Mouse (Mus musculus) adrenal gland, adult 2 months (tissue): ENCODE measurements around the gene Prokr1. TPM values are rescaled to one million over a fixed set of nuclear protein-coding genes. Genes with fewer than 3 reads are reported as not detected.
"Not testable (repeated sequence)": the region's sequence is repeated elsewhere in the genome, so short reads cannot be mapped to it uniquely, and the experiment has no call there.

ENCODE experiments used
- DNase-seq: peaks from one replicate; pipeline ENCODE4 v3.0.0; 2021
- polyA plus RNA-seq: library from polyadenylated mRNA; depleted of rRNA; stranded (reverse); fragments of >200 nt; gene quantifications from 2 replicates; pipeline ENCODE4 v1.2.3, GENCODE M21; 2012
- total RNA-seq, 2 experiments: library from RNA; stranded (reverse); gene quantifications; 2 replicates each; pipeline ENCODE4 v1.2.3; 2021

Gene Prokr1
- total and polyA plus RNA-seq, 3 experiments = 0.13 to 0.93 (median 0.37) TPM

- DNase-seq = not testable (repeated sequence)
Observed at GRCm38 (mm10) chr6:87571863-87572262, 18.7 kb downstream of the Prokr1 start.

- DNase-seq = no peak
Observed at GRCm38 (mm10) chr6:87567686-87568593, 22.6 kb downstream of the Prokr1 start.

- DNase-seq = no peak
Observed at GRCm38 (mm10) chr6:87565166-87565565, 25.4 kb downstream of the Prokr1 start.

GRCm38 (mm10) chr6:87564356-87564755, 26.2 kb downstream of the Prokr1 start:
- no peak for DNase-seq

GRCm38 (mm10) chr6:87553724-87554123, 36.8 kb downstream of the Prokr1 start:
- DNase-seq = no peak

- DNase-seq = no peak
Observed at GRCm38 (mm10) chr6:87552054-87552807, 38.3 kb downstream of the Prokr1 start.

GRCm38 (mm10) chr6:87547836-87548235, 42.7 kb downstream of the Prokr1 start:
- DNase-seq = no peak

- no peak for DNase-seq
Observed at GRCm38 (mm10) chr6:87547431-87547830, 43.1 kb downstream of the Prokr1 start.

- DNase-seq = no peak
Observed at GRCm38 (mm10) chr6:87545331-87546217, 45.0 kb downstream of the Prokr1 start.

- peak; percentile 53 for DNase-seq
Observed at GRCm38 (mm10) chr6:87542027-87542426, 48.5 kb downstream of the Prokr1 start.

- DNase-seq = peak; percentile 15
Observed at GRCm38 (mm10) chr6:87541171-87541571, 49.4 kb downstream of the Prokr1 start.

GRCm38 (mm10) chr6:87538376-87539270, 51.9 kb downstream of the Prokr1 start:
- no peak for DNase-seq

- no peak for DNase-seq
Observed at GRCm38 (mm10) chr6:87537678-87538077, 52.9 kb downstream of the Prokr1 start.

GRCm38 (mm10) chr6:87536270-87536669, 54.3 kb downstream of the Prokr1 start:
- DNase-seq = no peak

- DNase-seq = no peak
Observed at GRCm38 (mm10) chr6:87535651-87536050, 54.9 kb downstream of the Prokr1 start.

GRCm38 (mm10) chr6:87534855-87535575, 55.5 kb downstream of the Prokr1 start:
- no peak for DNase-seq

GRCm38 (mm10) chr6:87532953-87533710, 57.4 kb downstream of the Prokr1 start, which contains the start of gene Arhgap25:
TSS of gene Arhgap25 (minus strand) at chr6:87533259.
- peak; percentile 3 for DNase-seq

GRCm38 (mm10) chr6:87531456-87532015, 59.0 kb downstream of the Prokr1 start:
- no peak for DNase-seq

GRCm38 (mm10) chr6:87530386-87530785, 60.2 kb downstream of the Prokr1 start:
- no peak for DNase-seq
